Mouse (Mus musculus) neural tube, embryonic 11.5 days (tissue): ENCODE data around the gene Camta1. TPM values are rescaled to one million over a fixed set of nuclear protein-coding genes. Genes with fewer than 3 reads are reported as not detected.

Experiments
- ATAC-seq: fragments of 200-750 bp; cut with Nextera tagmentation; 2 replicates; pipeline ENCODE4 v1.8.0; 2017; ENCODE audit warnings: moderate number of reproducible peaks, mild to moderate bottlenecking, moderate TSS enrichment, moderate library complexity; ENCODE audit not compliant: insufficient read depth, low FRiP score, low TSS enrichment
- DNase-seq: peaks from one replicate; pipeline ENCODE4 v3.0.0-alpha.2; 2015; ENCODE audit warnings: low spot score
- H3K27ac ChIP-seq: fragments of 300-500 bp; sonication (generic); 2 replicates; pipeline ENCODE4 v1.5.1; 2014; ENCODE audit warnings: low read depth, mild to moderate bottlenecking, low read length
- H3K27me3 ChIP-seq: fragments of 300-500 bp; sonication (generic); 2 replicates; pipeline ENCODE4 v1.6.1; 2014; ENCODE audit warnings: mild to moderate bottlenecking, low read length, mixed read lengths; ENCODE audit not compliant: control insufficient read depth, insufficient read depth
- H3K36me3 ChIP-seq: fragments of 300-500 bp; sonication (generic); 2 replicates; pipeline ENCODE4 v1.6.1; 2014; ENCODE audit warnings: mild to moderate bottlenecking, low read length, moderate library complexity, mixed read lengths; ENCODE audit not compliant: control insufficient read depth, insufficient read depth
- H3K4me1 ChIP-seq: fragments of 300-500 bp; sonication (generic); 2 replicates; pipeline ENCODE4 v1.6.1; 2014; ENCODE audit warnings: low read length, mixed read lengths; ENCODE audit not compliant: control insufficient read depth, insufficient read depth
- H3K4me2 ChIP-seq: fragments of 300-500 bp; sonication (generic); 2 replicates; pipeline ENCODE4 v1.6.1; 2014; ENCODE audit warnings: low read depth, mild to moderate bottlenecking, moderate library complexity
- H3K4me3 ChIP-seq: fragments of 300-500 bp; sonication (generic); 2 replicates; pipeline ENCODE4 v1.5.1; 2014; ENCODE audit warnings: low read depth, low read length
- H3K9ac ChIP-seq: fragments of 300-500 bp; sonication (generic); 2 replicates; pipeline ENCODE4 v1.6.1; 2014; ENCODE audit warnings: mild to moderate bottlenecking, low read length
- H3K9me3 ChIP-seq: fragments of 300-500 bp; sonication (generic); 2 replicates; pipeline ENCODE4 v1.6.1; 2016; ENCODE audit warnings: low read length; ENCODE audit not compliant: control insufficient read depth
- WGBS: fragments of 180-500 bp; shearing (Covaris S2); extraction: QIAGEN DNeasy Blood & Tissue Kit; methylation state at CpG from one replicate; pipeline ENCODE4 v1.1.7; 2014; 5-methylcytosine and 5-hydroxymethylcytosine counted together
- polyA plus RNA-seq: library from polyadenylated mRNA; unstranded; fragments of >200 nt; fragmentation: Nextera tagmentation; extraction: Ambion mirVana; gene quantifications from 2 replicates; pipeline ENCODE4 v1.2.1, GENCODE M21; 2014

The Camta1 gene
- polyA plus RNA-seq, 1 experiment from 2014 or later = 131 TPM

DNA sequence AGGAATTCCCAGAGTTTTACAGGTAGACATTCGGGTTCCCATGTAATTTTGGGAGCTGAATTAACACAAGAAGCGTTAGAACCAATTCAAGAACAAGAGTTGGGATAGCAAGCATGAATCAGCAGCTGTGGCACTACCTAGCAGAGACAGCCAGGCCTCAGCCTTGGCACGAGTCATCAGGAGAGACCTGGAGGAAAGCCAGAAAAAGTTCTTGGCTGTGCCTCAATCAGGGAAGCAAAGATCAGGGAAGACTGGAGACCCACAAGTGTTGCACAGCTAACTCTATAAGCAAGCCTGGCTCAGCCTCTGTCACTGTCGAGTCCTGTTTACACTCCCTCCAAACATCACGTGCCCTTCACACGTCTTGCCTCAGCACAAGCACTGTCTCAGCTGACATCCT lies 899.4 kb downstream of the Camta1 start:
- H3K27me3 ChIP-seq = no peaks in the 10 kb centered on the region
- ATAC-seq (no peak), DNase-seq (no peak)
- no peaks in the 10 kb centered on the region for H3K36me3 ChIP-seq
- WGBS = 77% methylated on average over 6 of the region's 6 CpGs
- H3K4me3 ChIP-seq = no peak overlapping the region
- no peaks in the 10 kb centered on the region for H3K9me3 ChIP-seq
- no peak overlapping the region for H3K4me2 ChIP-seq
- H3K4me1 ChIP-seq = no peaks in the 10 kb centered on the region
- H3K9ac ChIP-seq = no peak overlapping the region
- no peak overlapping the region for H3K27ac ChIP-seq

DNA sequence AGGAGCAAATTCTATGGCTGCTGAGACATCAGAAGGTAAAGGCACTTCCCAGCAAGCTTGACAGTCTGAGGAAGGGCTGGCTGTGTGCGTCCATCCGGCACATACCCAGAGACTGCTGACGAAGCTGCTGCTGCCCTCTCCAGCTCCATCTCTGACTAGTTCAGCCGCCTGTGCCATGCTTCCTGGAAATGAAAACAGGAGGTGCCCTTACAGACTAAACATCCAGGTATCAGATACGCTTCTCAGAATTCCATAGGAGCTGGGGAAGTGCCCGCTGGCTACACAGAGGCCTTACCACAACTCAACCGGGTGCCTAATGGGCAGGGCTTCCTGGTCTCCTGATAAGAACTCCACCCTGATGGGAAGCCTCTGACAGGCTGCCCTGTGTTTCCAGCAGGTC lies 903.1 kb downstream of the Camta1 start:
- Histone ChIP-seq H3K9ac (no peak overlapping the region), H3K36me3 (no peaks in the 10 kb centered on the region), H3K4me3 (no peak overlapping the region), H3K4me2 (no peak overlapping the region), H3K9me3 (no peaks in the 10 kb centered on the region), H3K4me1 (0 out of 2 replicates have a peak, but pooled peaks cover 2% of the 10 kb centered on the region), H3K27ac (no peak overlapping the region), H3K27me3 (no peaks in the 10 kb centered on the region)
- DNase-seq (no peak), ATAC-seq (no peak)
- WGBS = 80% methylated on average over 7 of the region's 7 CpGs

DNA sequence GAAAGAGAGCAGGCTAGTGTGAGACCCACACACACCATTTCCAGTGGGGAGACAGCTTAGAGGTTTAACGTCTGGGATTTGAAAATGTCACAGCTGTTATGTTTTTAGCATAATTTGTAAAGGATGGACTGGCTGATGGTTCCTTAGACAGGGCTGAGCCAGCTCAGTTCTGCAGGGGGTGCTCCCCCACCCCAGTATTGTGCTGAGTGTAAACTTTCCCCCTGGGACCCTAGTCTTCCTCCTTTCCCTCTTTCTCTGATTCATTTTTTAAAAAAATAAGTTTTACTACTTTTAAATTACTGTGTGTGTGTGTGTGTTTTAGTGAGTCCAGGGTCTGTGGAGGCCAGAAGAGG lies 904.6 kb downstream of the Camta1 start:
- H3K9ac ChIP-seq = no peak overlapping the region
- no peaks in the 10 kb centered on the region for H3K9me3 ChIP-seq
- no peak overlapping the region for H3K4me3 ChIP-seq
- 68% methylated on average over 1 of the region's 1 CpGs for WGBS
- DNase-seq = no peak
- no peaks in the 10 kb centered on the region for H3K36me3 ChIP-seq
- no peaks in the 10 kb centered on the region for H3K27me3 ChIP-seq
- no peak overlapping the region for H3K4me2 ChIP-seq
- 0 out of 2 replicates have a peak, but pooled peaks cover 2% of the 10 kb centered on the region for H3K4me1 ChIP-seq
- H3K27ac ChIP-seq = no peak overlapping the region
- ATAC-seq = no peak

DNA sequence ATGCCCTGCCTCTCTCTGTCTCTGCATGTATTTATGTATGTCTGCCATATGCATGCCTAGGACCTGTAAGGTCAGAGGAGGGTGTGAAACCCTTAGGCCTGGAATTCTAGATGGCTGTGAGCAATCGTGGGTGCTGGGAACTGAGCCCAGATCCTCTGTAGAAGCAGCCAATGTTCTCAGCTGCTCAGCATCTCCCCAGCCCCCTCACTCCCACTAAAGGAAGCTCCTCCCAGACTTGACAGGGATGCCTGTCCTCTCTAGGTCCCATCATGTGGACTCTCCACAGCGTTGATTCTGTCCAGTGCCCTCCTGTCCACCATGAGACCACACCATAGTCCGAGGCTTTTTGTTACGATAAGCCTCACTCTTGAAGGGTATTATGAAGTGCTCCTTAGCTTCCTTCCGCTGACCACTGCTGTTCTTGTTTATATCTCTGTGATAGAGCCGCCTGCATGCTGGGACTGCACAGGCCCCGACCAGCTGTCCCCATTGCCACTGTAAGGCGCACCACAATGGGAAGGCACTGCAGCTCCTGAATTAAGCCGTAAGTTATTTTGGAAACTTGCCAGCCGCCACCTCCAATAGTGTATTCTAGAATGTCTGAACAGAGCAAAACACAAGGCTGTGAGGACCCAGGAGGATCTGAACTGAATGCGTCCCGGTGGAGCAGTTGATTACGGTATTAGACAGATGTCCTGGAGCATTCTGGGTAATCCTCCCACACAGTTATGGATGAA lies 905.1 kb downstream of the Camta1 start:
- Histone ChIP-seq H3K4me1 (0 out of 2 replicates have a peak, but pooled peaks cover 2% of the 10 kb centered on the region), H3K4me3 (no peak overlapping the region), H3K9ac (no peak overlapping the region), H3K27ac (no peak overlapping the region), H3K9me3 (no peaks in the 10 kb centered on the region), H3K27me3 (no peaks in the 10 kb centered on the region), H3K36me3 (no peaks in the 10 kb centered on the region), H3K4me2 (no peak overlapping the region)
- peak; percentile 33 for DNase-seq
- 78% methylated on average over 13 of the region's 13 CpGs for WGBS
- ATAC-seq = no peak

DNA sequence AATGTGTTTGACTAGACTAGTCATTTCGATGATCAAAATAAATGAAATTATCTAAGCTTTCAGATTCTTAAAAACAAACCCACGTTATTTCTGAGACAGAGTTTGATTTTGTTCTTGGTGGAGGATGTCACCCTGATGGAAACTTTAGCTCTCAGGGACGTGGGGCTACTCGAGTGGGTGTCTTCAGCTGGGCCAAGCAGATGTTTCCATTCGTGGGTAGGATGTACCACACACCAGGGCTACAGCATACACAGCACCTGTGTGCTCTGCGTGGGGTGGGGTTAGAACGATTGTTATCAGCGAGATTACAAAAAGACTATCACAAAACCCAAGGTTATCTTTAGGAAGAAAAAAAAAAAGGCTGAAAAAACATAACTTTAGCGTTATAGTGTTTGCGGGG lies 910.7 kb downstream of the Camta1 start:
- 82% methylated on average over 10 of the region's 10 CpGs for WGBS
- H3K27ac ChIP-seq = no peak overlapping the region
- H3K4me3 ChIP-seq = no peak overlapping the region
- ATAC-seq (no peak), DNase-seq (no peak)
- no peaks in the 10 kb centered on the region for H3K9me3 ChIP-seq
- H3K36me3 ChIP-seq = no peaks in the 10 kb centered on the region
- H3K4me1 ChIP-seq = no peaks in the 10 kb centered on the region
- no peak overlapping the region for H3K4me2 ChIP-seq
- H3K27me3 ChIP-seq = no peaks in the 10 kb centered on the region
- H3K9ac ChIP-seq = no peak overlapping the region

DNA sequence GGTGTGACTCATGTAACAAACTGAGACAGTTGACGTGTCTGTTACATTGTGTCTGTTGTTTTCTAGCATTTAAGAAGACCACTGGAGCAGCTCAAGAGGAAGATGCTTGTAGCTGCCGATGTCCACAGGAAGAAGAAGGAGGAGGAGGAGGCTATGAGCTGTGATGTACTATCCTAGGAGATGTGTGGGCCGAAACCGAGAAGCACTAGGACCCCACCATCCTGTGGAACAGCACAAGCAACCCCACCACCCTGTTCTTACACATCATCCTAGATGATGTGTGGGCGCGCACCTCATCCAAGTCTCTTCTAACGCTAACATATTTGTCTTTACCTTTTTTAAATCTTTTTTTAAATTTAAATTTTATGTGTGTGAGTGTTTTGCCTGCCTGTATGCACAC lies 917.0 kb downstream of the Camta1 start:
- Histone ChIP-seq H3K9ac (no peak overlapping the region), H3K4me1 (no peaks in the 10 kb centered on the region), H3K4me2 (no peak overlapping the region), H3K9me3 (no peaks in the 10 kb centered on the region), H3K4me3 (no peak overlapping the region), H3K36me3 (no peaks in the 10 kb centered on the region), H3K27me3 (no peaks in the 10 kb centered on the region), H3K27ac (no peak overlapping the region)
- no peak for DNase-seq
- 90% methylated on average over 7 of the region's 7 CpGs for WGBS
- no peak for ATAC-seq

DNA sequence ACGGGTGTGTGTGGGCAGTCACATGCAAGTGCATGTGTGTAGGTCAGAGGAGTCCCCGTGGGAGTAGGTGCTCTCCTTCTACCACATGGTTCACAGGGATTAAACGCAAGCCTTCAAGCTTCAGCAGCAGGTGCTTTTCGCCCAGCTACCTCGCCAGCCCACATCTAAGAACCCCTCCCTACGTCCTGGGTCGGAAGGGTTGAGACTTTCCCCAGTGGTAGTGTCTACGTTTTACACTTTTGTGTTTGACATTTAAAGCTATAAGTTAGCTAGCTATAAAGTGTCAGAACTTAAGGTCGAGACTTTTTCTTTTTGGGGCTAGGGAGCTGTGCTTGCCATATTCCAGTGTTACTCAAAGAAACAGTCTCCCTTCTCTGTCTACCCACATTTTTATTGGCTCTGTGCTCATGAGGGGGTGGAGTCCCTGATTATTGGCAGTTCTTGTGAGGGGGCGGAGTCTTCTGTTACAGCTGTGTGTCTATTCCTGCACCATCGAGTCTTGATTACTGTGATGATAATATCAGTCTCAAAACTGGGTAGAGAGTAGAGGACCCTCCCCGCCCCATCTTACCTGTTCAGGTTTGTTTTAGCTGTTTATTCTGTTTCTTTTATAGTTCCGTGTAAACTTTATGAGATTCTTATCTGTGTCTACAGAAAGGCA lies 921.6 kb downstream of the Camta1 start:
- Histone ChIP-seq H3K4me1 (no peaks in the 10 kb centered on the region), H3K27ac (no peak overlapping the region), H3K4me2 (no peak overlapping the region), H3K9ac (no peak overlapping the region), H3K36me3 (no peaks in the 10 kb centered on the region), H3K9me3 (no peaks in the 10 kb centered on the region), H3K27me3 (no peaks in the 10 kb centered on the region), H3K4me3 (no peak overlapping the region)
- DNase-seq (no peak), ATAC-seq (no peak)
- 64% methylated on average over 13 of the region's 13 CpGs for WGBS

DNA sequence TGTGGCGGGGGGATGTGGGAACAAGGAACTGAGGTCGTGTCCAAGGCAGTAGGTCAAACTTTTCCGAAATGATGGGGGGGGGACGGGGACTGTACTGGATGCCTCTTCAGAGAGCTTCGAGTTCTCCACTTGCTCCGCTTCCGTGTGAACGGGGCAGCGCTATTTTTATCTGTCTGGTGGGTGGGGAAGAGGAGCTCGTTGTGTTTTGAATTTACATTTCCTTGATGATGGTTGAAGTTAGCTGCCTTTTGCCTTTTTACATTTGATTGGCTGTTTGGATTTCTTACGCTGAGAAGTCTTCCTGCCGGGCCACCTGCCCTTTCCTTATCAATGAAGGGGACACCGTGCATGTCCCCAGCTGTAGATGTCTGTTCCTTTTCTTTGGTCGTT lies 923.6 kb downstream of the Camta1 start:
- Histone ChIP-seq H3K9ac (no peak overlapping the region), H3K9me3 (no peaks in the 10 kb centered on the region), H3K36me3 (no peaks in the 10 kb centered on the region), H3K4me2 (no peak overlapping the region), H3K4me3 (no peak overlapping the region), H3K27ac (no peak overlapping the region), H3K4me1 (no peaks in the 10 kb centered on the region), H3K27me3 (no peaks in the 10 kb centered on the region)
- ATAC-seq (no peak), DNase-seq (no peak)
- 69% methylated on average over 14 of the region's 14 CpGs for WGBS
